Mouse (Mus musculus) E14TG2a.4 (cell line): Measurements from ENCODE around the gene Axin1.

ENCODE experiments used
- H3K27me3 ChIP-seq: 2 replicates; pipeline ENCODE4 v1.6.1; 2014; ENCODE audit warnings: low read length, control low read depth; ENCODE audit not compliant: insufficient read depth
- H3K36me3 ChIP-seq: 2 replicates; pipeline ENCODE4 v1.6.1; 2014; ENCODE audit warnings: low read length, control low read depth; ENCODE audit not compliant: insufficient read depth
- H3K4me1 ChIP-seq: replicated peaks from 2 replicates; pipeline ENCODE4 v1.6.1; 2014; ENCODE audit warnings: low read depth, low read length, control low read depth
- H3K4me3 ChIP-seq: replicated peaks from 2 replicates; pipeline ENCODE4 v1.5.1; 2014; ENCODE audit warnings: mild to moderate bottlenecking, low read length
- H3K9me3 ChIP-seq: 2 replicates; pipeline ENCODE4 v1.6.1; 2014; ENCODE audit warnings: low read length, control low read depth
- CTCF ChIP-seq: conservative IDR thresholded peaks from 2 replicates; pipeline ENCODE4 v1.5.1; 2014; ENCODE audit warnings: low read length
- NANOG ChIP-seq: IDR thresholded peaks from 2 replicates; pipeline ENCODE4 v1.6.1; 2014; ENCODE audit warnings: borderline replicate concordance, low read length, mixed read lengths
- POU5F1 ChIP-seq: IDR thresholded peaks from 2 replicates; pipeline ENCODE4 v1.6.1; 2014; ENCODE audit warnings: low read length, borderline replicate concordance

Axin1 gene

DNA sequence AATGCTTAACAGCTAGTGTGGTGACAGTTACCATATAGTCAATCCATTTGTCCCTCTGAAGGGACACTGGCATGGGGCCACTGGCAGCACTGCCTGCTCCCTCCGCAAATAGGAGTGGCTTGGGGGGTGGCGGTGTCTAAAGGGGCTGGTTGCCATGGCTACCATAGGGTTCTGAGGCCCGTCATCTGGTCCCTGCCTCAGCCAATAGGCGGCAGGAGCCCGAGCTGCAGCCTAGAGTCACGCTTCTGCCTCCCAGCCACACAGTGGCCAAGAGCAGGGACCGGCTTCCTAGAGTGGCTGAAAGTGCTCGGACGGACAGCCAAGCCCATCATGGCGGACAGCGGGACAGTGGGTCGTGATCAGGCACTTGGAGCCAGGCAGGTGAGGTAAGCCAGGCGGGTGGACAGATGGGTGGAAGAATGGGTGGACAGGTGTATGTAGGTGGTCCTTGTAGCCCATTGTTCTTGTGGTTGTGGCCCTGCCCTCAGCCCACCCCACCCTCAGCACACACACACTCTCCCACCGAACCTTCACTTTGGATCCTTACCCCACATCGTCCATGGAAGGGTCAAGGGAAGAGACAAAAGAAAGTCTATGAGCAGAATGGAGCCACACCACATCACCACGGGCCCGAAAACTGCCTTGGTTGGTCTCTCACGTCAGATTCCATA is 7.3 kb upstream of the Axin1 start:
- TF ChIP-seq CTCF: no peak
- no peak for TF ChIP-seq NANOG
- TF ChIP-seq POU5F1: no peak
- Histone ChIP-seq H3K36me3 (peaks cover 80% of the 10 kb centered on the region), H3K4me3 (peak overlapping the region; percentile 65), H3K27me3 (no peaks in the 10 kb centered on the region), H3K4me1 (peaks cover 41% of the 10 kb centered on the region), H3K9me3 (no peaks in the 10 kb centered on the region)

DNA sequence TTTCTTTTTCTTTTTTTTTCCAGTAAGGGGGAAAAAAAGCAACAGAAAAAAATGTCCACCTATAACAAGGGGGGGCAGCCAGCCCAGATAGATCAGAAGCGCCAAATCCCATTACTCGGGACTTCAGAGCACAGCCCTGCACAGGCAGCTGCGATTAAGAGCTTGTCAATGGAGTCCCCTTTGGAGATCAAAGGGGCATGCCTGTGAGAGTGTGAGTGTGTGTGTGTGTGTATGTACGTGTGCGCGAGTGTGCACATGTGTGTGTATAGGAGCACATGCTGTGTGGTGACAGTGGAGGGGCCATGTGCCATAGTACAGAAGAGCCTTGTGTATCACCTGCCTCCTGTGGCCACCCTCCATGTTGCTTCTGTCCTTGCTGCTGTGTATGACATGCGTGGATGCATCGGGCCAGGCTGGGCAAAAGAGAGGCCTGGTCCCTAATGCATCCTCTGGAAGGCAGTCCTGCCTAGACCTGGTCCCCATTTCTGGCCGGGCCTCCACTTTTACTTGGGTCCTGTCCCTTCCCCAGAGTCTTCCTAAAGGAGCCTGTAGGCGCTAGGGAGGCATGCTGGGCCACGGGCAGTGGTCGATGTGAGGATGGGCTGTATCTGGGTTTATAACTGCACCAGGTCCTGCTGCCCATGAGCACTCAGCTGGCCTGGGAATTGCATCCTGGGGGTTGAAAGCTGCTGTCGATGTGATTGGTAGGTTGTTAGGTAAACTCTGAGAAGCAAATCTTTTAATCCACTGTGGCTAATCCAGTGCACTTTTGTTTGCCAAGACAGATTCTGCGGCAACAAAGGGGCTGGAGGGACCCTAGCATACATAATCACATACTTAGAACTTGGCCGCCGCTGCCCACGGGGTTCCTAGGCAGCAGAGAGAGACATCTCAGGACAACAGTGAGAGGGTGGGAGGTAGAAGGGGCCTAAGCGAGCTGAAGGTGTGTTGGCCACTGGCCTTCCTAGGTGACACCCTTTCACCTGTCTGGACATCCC is 6.3 kb upstream of the Axin1 start:
- peaks cover 34% of the 10 kb centered on the region for H3K4me1 ChIP-seq
- peak overlapping the region; percentile 65 for H3K4me3 ChIP-seq
- no peaks in the 10 kb centered on the region for H3K9me3 ChIP-seq
- TF ChIP-seq NANOG: no peak
- no peak for TF ChIP-seq CTCF
- no peak for TF ChIP-seq POU5F1
- no peaks in the 10 kb centered on the region for H3K27me3 ChIP-seq
- H3K36me3 ChIP-seq: peaks cover 71% of the 10 kb centered on the region

DNA sequence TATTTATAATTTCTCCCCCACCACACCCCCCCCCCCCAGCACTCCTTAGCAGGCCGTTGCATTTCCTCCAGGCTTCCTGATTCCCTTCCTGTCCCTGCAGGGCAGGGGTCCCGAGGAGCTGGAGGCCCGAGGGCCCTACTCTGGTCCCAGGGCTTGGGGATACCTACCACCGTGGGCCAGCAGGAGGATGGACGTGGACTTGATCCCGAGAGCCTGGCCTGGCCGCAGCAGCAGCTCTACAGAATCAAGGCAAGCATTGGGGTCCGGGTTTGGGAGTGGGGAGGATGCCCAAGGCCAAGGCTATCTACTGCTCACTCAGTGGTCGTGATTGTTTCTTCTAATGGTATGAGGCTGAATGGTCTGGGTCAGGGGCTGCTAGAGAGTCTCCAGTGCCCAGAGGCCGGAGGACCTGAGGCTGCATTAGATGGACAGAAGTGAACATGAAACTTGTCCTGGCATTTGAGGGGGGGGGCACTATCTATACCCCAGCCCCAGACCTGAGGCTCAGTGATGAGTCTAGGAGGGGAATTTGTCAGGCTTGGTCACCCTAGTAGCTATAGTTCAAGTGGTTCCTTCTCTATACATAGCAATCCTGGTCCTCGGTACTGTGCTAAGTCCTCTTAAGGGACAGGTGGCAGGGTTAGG is 1.3 kb upstream of the Axin1 start:
- TF ChIP-seq NANOG: no peak
- no peak for TF ChIP-seq POU5F1
- no peak for TF ChIP-seq CTCF
- Histone ChIP-seq H3K27me3 (no peaks in the 10 kb centered on the region), H3K9me3 (no peaks in the 10 kb centered on the region), H3K36me3 (peaks cover 25% of the 10 kb centered on the region), H3K4me1 (peaks cover 43% of the 10 kb centered on the region), H3K4me3 (0 out of 2 replicates have a peak overlapping the region, but pooled peaks have one; percentile 3)

DNA sequence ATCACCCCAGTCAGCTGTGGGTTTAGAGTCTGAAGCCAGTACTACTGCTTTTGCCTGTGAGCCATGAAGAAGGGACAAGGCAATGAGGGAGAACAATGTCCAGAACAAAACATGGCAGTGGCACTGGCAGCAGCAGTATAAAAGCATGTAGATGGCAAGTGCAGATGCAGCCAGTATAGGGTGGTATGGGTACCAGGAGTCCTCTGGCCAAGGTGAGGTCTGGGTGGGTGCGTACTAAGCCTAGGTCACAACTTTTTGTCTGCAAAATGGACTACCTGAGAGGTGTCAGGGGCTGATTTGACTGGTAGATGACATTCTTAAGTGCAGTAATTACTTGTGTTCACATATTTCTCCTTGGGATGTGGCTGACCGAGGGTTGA is 747 bp upstream of the Axin1 start:
- H3K9me3 ChIP-seq: no peaks in the 10 kb centered on the region
- H3K36me3 ChIP-seq: peaks cover 25% of the 10 kb centered on the region
- no peaks in the 10 kb centered on the region for H3K27me3 ChIP-seq
- peaks cover 43% of the 10 kb centered on the region for H3K4me1 ChIP-seq
- TF ChIP-seq POU5F1: no peak
- TF ChIP-seq CTCF: no peak
- no peak for TF ChIP-seq NANOG
- peak overlapping the region; percentile 91 for H3K4me3 ChIP-seq

DNA sequence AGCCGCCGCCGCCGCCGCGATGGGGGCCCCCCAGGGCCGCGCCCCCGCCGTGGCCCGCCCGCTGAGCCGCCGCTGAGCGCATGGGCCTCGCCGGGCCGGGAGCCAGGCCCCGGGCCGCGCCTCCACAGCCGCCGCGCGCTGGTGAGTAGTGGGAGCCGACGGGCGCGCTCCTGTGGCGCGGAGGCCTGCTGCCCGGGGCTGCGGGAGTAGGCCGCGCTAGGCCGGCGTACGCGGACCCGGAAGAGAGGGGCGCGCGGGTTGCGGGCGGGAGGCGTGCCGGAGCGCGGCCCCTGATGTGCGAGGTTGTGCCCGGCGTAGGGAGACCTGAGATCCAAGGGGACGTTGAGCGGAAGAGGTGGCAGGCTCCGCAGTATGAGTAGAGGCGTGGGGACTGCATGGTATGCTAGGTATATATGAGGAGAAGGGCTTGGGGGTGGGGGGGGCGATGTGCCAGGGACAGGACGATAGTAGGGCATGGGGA is 453 bp downstream of the Axin1 start:
- H3K9me3 ChIP-seq: no peaks in the 10 kb centered on the region
- TF ChIP-seq NANOG (no peak), POU5F1 (no peak), CTCF (no peak)
- peaks cover 29% of the 10 kb centered on the region for H3K36me3 ChIP-seq
- peak overlapping the region; percentile 91 for H3K4me3 ChIP-seq
- H3K27me3 ChIP-seq: no peaks in the 10 kb centered on the region
- H3K4me1 ChIP-seq: peaks cover 48% of the 10 kb centered on the region

DNA sequence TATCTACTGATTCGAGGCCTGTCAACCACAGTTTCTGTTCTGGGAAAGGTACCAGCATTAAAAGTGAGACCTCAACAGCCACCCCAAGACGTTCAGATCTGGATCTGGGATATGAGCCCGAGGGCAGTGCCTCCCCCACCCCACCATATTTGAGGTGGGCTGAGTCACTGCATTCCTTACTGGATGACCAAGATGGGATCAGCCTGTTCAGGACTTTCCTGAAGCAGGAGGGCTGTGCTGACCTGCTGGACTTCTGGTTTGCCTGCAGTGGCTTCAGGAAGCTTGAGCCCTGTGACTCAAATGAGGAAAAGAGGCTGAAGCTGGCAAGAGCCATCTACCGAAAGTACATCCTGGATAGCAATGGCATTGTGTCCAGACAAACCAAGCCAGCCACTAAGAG is 4.3 kb downstream of the Axin1 start:
- no peak for TF ChIP-seq NANOG
- no peak for TF ChIP-seq POU5F1
- no peak for TF ChIP-seq CTCF
- H3K27me3 ChIP-seq: no peaks in the 10 kb centered on the region
- H3K9me3 ChIP-seq: no peaks in the 10 kb centered on the region
- peaks cover 58% of the 10 kb centered on the region for H3K36me3 ChIP-seq
- H3K4me1 ChIP-seq: peaks cover 59% of the 10 kb centered on the region
- no peak overlapping the region for H3K4me3 ChIP-seq

DNA sequence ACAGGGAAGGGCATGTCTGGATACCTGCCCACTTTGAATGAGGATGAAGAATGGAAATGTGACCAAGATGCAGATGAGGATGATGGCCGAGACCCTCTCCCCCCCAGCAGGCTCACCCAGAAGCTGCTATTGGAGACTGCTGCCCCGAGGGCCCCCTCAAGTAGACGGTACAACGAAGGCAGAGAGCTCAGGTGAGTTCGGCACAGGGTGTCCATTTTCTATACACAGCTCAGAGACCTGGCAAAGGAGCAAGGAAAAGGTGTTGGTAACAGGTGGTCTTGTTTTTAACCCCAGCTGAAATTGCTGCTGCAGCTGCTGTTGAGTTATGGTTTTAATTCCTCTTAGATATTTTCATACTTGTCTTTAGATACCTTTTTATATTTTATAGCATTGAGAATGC is 4.9 kb downstream of the Axin1 start:
- Histone ChIP-seq H3K36me3 (peaks cover 64% of the 10 kb centered on the region), H3K4me3 (no peak overlapping the region), H3K4me1 (peaks cover 61% of the 10 kb centered on the region), H3K27me3 (no peaks in the 10 kb centered on the region), H3K9me3 (no peaks in the 10 kb centered on the region)
- TF ChIP-seq POU5F1 (no peak), CTCF (no peak), NANOG (no peak)

DNA sequence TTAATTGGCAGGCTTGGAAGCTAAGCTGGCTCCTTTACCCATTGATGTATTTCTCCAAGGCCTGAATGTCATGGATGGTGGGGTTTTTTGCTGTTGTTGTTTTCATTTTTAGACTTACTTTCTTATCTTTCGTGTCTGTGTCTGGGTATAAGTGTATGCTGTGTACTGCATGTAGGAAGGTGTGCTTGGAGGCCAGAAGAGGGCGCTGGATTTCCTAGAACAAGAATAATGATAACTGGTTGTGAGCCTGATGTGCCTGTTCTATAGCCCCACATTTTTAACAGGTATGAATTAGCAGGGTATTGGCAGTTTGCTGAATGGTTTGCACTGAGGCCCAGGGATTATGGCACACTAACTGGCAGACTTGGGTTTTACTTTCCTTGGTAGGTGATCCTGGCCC is 10.6 kb downstream of the Axin1 start:
- TF ChIP-seq NANOG (no peak), POU5F1 (no peak), CTCF (peak; percentile 41)
- no peak overlapping the region for H3K4me3 ChIP-seq
- peaks cover 37% of the 10 kb centered on the region for H3K4me1 ChIP-seq
- no peaks in the 10 kb centered on the region for H3K9me3 ChIP-seq
- no peaks in the 10 kb centered on the region for H3K27me3 ChIP-seq
- H3K36me3 ChIP-seq: peaks cover 84% of the 10 kb centered on the region
